Mouse (Mus musculus): ENCODE results near the gene Gm21190.
"Not testable (repeated sequence)": the region's sequence is repeated elsewhere in the genome, so short reads cannot be mapped to it uniquely, and the experiment has no call there.

The Gm21190 gene

GRCm38 (mm10) chr5:15490934-15491333 is 38.1 kb downstream of the Gm21190 start:
- ATAC-seq (ENCODE audit: low TSS enrichment) = not testable (repeated sequence)

DNA sequence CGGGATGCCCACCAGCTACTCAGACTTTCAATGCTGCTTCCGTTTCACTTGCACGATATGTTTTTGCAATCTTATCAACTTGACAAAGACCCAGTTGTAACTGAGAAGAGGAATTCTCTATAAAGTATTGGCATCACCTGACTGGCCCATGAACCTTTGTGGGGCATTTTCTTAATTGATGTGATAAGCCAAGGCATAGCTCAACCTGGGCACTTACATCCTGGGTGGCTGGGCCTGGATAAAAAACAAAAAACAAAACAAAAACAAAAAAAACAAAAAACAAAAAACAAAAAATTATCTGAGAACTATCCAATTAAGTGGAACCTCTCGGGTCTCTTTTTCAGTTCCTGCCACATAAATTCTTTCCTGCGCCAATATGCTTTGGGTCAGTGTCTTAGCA is 40.3 kb downstream of the Gm21190 start:
- no peak for ATAC-seq (ENCODE audit: low TSS enrichment)

- not testable (repeated sequence) for ATAC-seq (ENCODE audit: low TSS enrichment)
Observed at GRCm38 (mm10) chr5:15484616-15485015, 44.4 kb downstream of the Gm21190 start.

GRCm38 (mm10) chr5:15483576-15483975 is 45.4 kb downstream of the Gm21190 start:
- ATAC-seq (ENCODE audit: low TSS enrichment) = not testable (repeated sequence)

DNA sequence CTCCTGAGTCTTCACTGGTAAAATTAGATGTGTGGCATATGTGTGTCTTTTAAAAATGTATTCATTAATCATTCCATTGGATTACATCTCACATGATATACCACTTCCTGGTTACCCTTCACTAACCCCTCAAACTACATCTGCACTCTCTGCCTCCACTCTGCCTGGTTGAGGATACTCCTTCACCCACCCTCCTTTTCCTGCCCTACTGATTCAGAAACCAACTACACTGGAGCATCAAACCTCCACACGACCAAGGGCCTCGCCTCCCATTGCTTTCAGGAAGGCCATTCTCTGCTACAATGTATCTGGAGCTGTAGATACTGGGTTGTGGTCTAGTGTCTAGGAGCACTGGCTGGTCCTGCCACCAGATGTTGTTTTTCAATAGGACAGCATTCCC is 46.2 kb downstream of the Gm21190 start:
- not testable (repeated sequence) for ATAC-seq (ENCODE audit: low TSS enrichment)

GRCm38 (mm10) chr5:15476423-15476822 is 52.6 kb downstream of the Gm21190 start, which contains the start of gene Gm21149:
Gm21149 (minus strand) TSS chr5:15476523.
- ATAC-seq (ENCODE audit: low TSS enrichment) = not testable (repeated sequence)

Measured in frontal cortex, adult (tissue).